Mouse (Mus musculus): ENCODE measurements around the gene Olfr305. TPM values are rescaled to one million over a fixed set of nuclear protein-coding genes. Genes with fewer than 3 reads are reported as not detected.

The Olfr305 gene
- total and polyA plus RNA-seq, 3 experiments: not detected

GRCm38 (mm10) chr7:86325530-86325929 is 41.2 kb downstream of the Olfr305 start, which contains the start of gene Olfr308:
Gene Olfr308, minus strand, starts transcription at chr7:86325630.
- Histone ChIP-seq H3K9me3 (replicated peaks; ENCODE audit: insufficient read depth, low read length) (no peaks in the 10 kb centered on the region), H3K79me2 (ENCODE audit: control insufficient read depth, insufficient read depth, low read length, poor library complexity) (no peaks in the 10 kb centered on the region), H3K27me3 (ENCODE audit: control insufficient read depth in 1 of 2, insufficient read depth in 2 of 2, low read length in 2 of 2) (no peaks in the 10 kb centered on the region), H3K4me3 (ENCODE audit: control insufficient read depth in 1 of 2, insufficient read depth in 1 of 2, low read depth in 2 of 2, low read length in 2 of 2) (no peak within 1 kb of the TSS), H3K36me3 (ENCODE audit: control insufficient read depth in 1 of 2, insufficient read depth in 2 of 2, low read length in 2 of 2) (no peaks in the 10 kb centered on the region), H3K27ac (ENCODE audit: control insufficient read depth, low read depth, low read length) (no peak within 1 kb of the TSS), H3K4me1 (ENCODE audit: control insufficient read depth in 1 of 2, insufficient read depth in 2 of 2, low read length in 2 of 2) (no peaks in the 10 kb centered on the region), H3K9ac (ENCODE audit: control insufficient read depth, low read depth, low read length, poor library complexity, severe bottlenecking) (no peak within 1 kb of the TSS)
- no peak for DNase-seq (ENCODE audit: low read depth, low spot score)
- TF ChIP-seq MAFK (IDR thresholded peaks at IDR 0.05; ENCODE audit: borderline replicate concordance, low read depth, low read length): no peak
- TF ChIP-seq POLR2AphosphoS5 (IDR thresholded peaks at IDR 0.05; ENCODE audit: borderline replicate concordance, low read depth, low read length): no peak

GRCm38 (mm10) chr7:86321323-86321722 is 45.4 kb downstream of the Olfr305 start:
- Histone ChIP-seq H3K27ac (ENCODE audit: control insufficient read depth, low read depth, low read length) (no peak overlapping the region), H3K4me1 (ENCODE audit: control insufficient read depth in 1 of 2, insufficient read depth in 2 of 2, low read length in 2 of 2) (no peaks in the 10 kb centered on the region), H3K9ac (ENCODE audit: control insufficient read depth, low read depth, low read length, poor library complexity, severe bottlenecking) (no peak overlapping the region), H3K27me3 (ENCODE audit: control insufficient read depth in 1 of 2, insufficient read depth in 2 of 2, low read length in 2 of 2) (no peaks in the 10 kb centered on the region), H3K79me2 (ENCODE audit: control insufficient read depth, insufficient read depth, low read length, poor library complexity) (no peaks in the 10 kb centered on the region), H3K36me3 (ENCODE audit: control insufficient read depth in 1 of 2, insufficient read depth in 2 of 2, low read length in 2 of 2) (no peaks in the 10 kb centered on the region), H3K9me3 (replicated peaks; ENCODE audit: insufficient read depth, low read length) (no peaks in the 10 kb centered on the region), H3K4me3 (ENCODE audit: control insufficient read depth in 1 of 2, insufficient read depth in 1 of 2, low read depth in 2 of 2, low read length in 2 of 2) (no peak overlapping the region)
- no peak for DNase-seq (ENCODE audit: low read depth, low spot score)
- TF ChIP-seq NELFE (IDR thresholded peaks at IDR 0.05; ENCODE audit: low read depth, low read length) (no peak), TBP (IDR thresholded peaks at IDR 0.05; ENCODE audit: low read depth, low read length) (no peak)

GRCm38 (mm10) chr7:86313608-86314007 is 53.1 kb downstream of the Olfr305 start, which contains the start of gene Olfr309:
Gene Olfr309, minus strand, starts transcription at chr7:86313708.
- Histone ChIP-seq H3K9me3 (replicated peaks; ENCODE audit: insufficient read depth, low read length) (no peaks in the 10 kb centered on the region), H3K27ac (ENCODE audit: control insufficient read depth, low read depth, low read length) (no peak within 1 kb of the TSS), H3K36me3 (ENCODE audit: control insufficient read depth in 1 of 2, insufficient read depth in 2 of 2, low read length in 2 of 2) (no peaks in the 10 kb centered on the region), H3K79me2 (ENCODE audit: control insufficient read depth, insufficient read depth, low read length, poor library complexity) (no peaks in the 10 kb centered on the region), H3K4me1 (ENCODE audit: control insufficient read depth in 1 of 2, insufficient read depth in 2 of 2, low read length in 2 of 2) (no peaks in the 10 kb centered on the region), H3K27me3 (ENCODE audit: control insufficient read depth in 1 of 2, insufficient read depth in 2 of 2, low read length in 2 of 2) (no peaks in the 10 kb centered on the region), H3K9ac (ENCODE audit: control insufficient read depth, low read depth, low read length, poor library complexity, severe bottlenecking) (no peak within 1 kb of the TSS), H3K4me3 (ENCODE audit: control insufficient read depth in 1 of 2, insufficient read depth in 1 of 2, low read depth in 2 of 2, low read length in 2 of 2) (no peak within 1 kb of the TSS)
- DNase-seq (ENCODE audit: low read depth, low spot score): no peak
- no peak for TF ChIP-seq POLR2AphosphoS5 (IDR thresholded peaks at IDR 0.05; ENCODE audit: borderline replicate concordance, low read depth, low read length)
- TF ChIP-seq MEF2A (IDR thresholded peaks at IDR 0.05; ENCODE audit: extremely low read depth, insufficient replicate concordance, low read depth, low read length, poor library complexity, severe bottlenecking): no peak
- no peak for TF ChIP-seq ZNF384 (IDR thresholded peaks at IDR 0.05; ENCODE audit: low read depth, low read length)
- no peak for TF ChIP-seq MYC (IDR thresholded peaks at IDR 0.05; ENCODE audit: low read depth, low read length)

Other genes with a start within 250 kb of the Olfr305 start
- gene Vmn2r75, start 195.2 kb downstream of the Olfr305 start, total RNA-seq (2012; rRNA removed): not detected in 2 replicates
- not detected for gene Vmn2r75, start 195.2 kb downstream of the Olfr305 start, polyA plus RNA-seq (2012; ENCODE audit: insufficient read depth in 1 of 2, insufficient read length in 2 of 2, low read depth in 1 of 2, low replicate concordance in 2 of 2, missing spikeins in 1 of 2)
- gene Vmn2r76, start 120.6 kb downstream of the Olfr305 start, total RNA-seq (2012; rRNA removed): not detected in 2 replicates
- gene Vmn2r76, start 120.6 kb downstream of the Olfr305 start, polyA plus RNA-seq (2012; ENCODE audit: insufficient read depth in 1 of 2, insufficient read length in 2 of 2, low read depth in 1 of 2, low replicate concordance in 2 of 2, missing spikeins in 1 of 2): not detected
- gene Olfr310, start 89.8 kb downstream of the Olfr305 start, total RNA-seq (2012; rRNA removed): not detected in 2 replicates
- gene Olfr310, start 89.8 kb downstream of the Olfr305 start, polyA plus RNA-seq (2012; ENCODE audit: insufficient read depth in 1 of 2, insufficient read length in 2 of 2, low read depth in 1 of 2, low replicate concordance in 2 of 2, missing spikeins in 1 of 2): not detected
- gene Olfr309, start 53.2 kb downstream of the Olfr305 start, total RNA-seq (2012; rRNA removed): not detected in 2 replicates
- not detected for gene Olfr309, start 53.2 kb downstream of the Olfr305 start, polyA plus RNA-seq (2012; ENCODE audit: insufficient read depth in 1 of 2, insufficient read length in 2 of 2, low read depth in 1 of 2, low replicate concordance in 2 of 2, missing spikeins in 1 of 2)
- not detected in 2 replicates for gene Olfr308, start 41.3 kb downstream of the Olfr305 start, total RNA-seq (2012; rRNA removed)
- not detected for gene Olfr308, start 41.3 kb downstream of the Olfr305 start, polyA plus RNA-seq (2012; ENCODE audit: insufficient read depth in 1 of 2, insufficient read length in 2 of 2, low read depth in 1 of 2, low replicate concordance in 2 of 2, missing spikeins in 1 of 2)
- gene Olfr307, start 29.3 kb downstream of the Olfr305 start, total RNA-seq (2012; rRNA removed): not detected in 2 replicates
- gene Olfr307, start 29.3 kb downstream of the Olfr305 start, polyA plus RNA-seq (2012; ENCODE audit: insufficient read depth in 1 of 2, insufficient read length in 2 of 2, low read depth in 1 of 2, low replicate concordance in 2 of 2, missing spikeins in 1 of 2): not detected
- not detected in 2 replicates for gene Olfr304, start 19.7 kb upstream of the Olfr305 start, total RNA-seq (2012; rRNA removed)
- gene Olfr304, start 19.7 kb upstream of the Olfr305 start, polyA plus RNA-seq (2012; ENCODE audit: insufficient read depth in 1 of 2, insufficient read length in 2 of 2, low read depth in 1 of 2, low replicate concordance in 2 of 2, missing spikeins in 1 of 2): not detected
- gene Olfr303, start 30.9 kb upstream of the Olfr305 start, total RNA-seq (2012; rRNA removed): not detected in 2 replicates
- gene Olfr303, start 30.9 kb upstream of the Olfr305 start, polyA plus RNA-seq (2012; ENCODE audit: insufficient read depth in 1 of 2, insufficient read length in 2 of 2, low read depth in 1 of 2, low replicate concordance in 2 of 2, missing spikeins in 1 of 2): not detected
- gene Olfr301, start 36.9 kb upstream of the Olfr305 start, total RNA-seq (2012; rRNA removed): not detected in 2 replicates
- gene Olfr301, start 36.9 kb upstream of the Olfr305 start, polyA plus RNA-seq (2012; ENCODE audit: insufficient read depth in 1 of 2, insufficient read length in 2 of 2, low read depth in 1 of 2, low replicate concordance in 2 of 2, missing spikeins in 1 of 2): not detected
- gene Olfr299, start 93.0 kb upstream of the Olfr305 start, total RNA-seq (2012; rRNA removed): not detected in 2 replicates
- not detected for gene Olfr299, start 93.0 kb upstream of the Olfr305 start, polyA plus RNA-seq (2012; ENCODE audit: insufficient read depth in 1 of 2, insufficient read length in 2 of 2, low read depth in 1 of 2, low replicate concordance in 2 of 2, missing spikeins in 1 of 2)
- gene Olfr298, start 125.6 kb upstream of the Olfr305 start, total RNA-seq (2012; rRNA removed): not detected in 2 replicates
- not detected for gene Olfr298, start 125.6 kb upstream of the Olfr305 start, polyA plus RNA-seq (2012; ENCODE audit: insufficient read depth in 1 of 2, insufficient read length in 2 of 2, low read depth in 1 of 2, low replicate concordance in 2 of 2, missing spikeins in 1 of 2)
- gene Olfr297, start 153.0 kb upstream of the Olfr305 start, total RNA-seq (2012; rRNA removed): not detected in 2 replicates
- not detected for gene Olfr297, start 153.0 kb upstream of the Olfr305 start, polyA plus RNA-seq (2012; ENCODE audit: insufficient read depth in 1 of 2, insufficient read length in 2 of 2, low read depth in 1 of 2, low replicate concordance in 2 of 2, missing spikeins in 1 of 2)
- not detected in 2 replicates for gene Olfr295, start 216.9 kb upstream of the Olfr305 start, total RNA-seq (2012; rRNA removed)
- not detected for gene Olfr295, start 216.9 kb upstream of the Olfr305 start, polyA plus RNA-seq (2012; ENCODE audit: insufficient read depth in 1 of 2, insufficient read length in 2 of 2, low read depth in 1 of 2, low replicate concordance in 2 of 2, missing spikeins in 1 of 2)
- gene Olfr294, start 249.7 kb upstream of the Olfr305 start, total RNA-seq (2012; rRNA removed): not detected in 2 replicates
- not detected for gene Olfr294, start 249.7 kb upstream of the Olfr305 start, polyA plus RNA-seq (2012; ENCODE audit: insufficient read depth in 1 of 2, insufficient read length in 2 of 2, low read depth in 1 of 2, low replicate concordance in 2 of 2, missing spikeins in 1 of 2)

Data from MEL (cell line).